Mouse (Mus musculus) activated CD4-positive, CD25-positive, alpha-beta regulatory T cell, adult 4 months (primary cell): ENCODE data around the gene Ids. TPM values are rescaled to one million over a fixed set of nuclear protein-coding genes. Genes with fewer than 3 reads are reported as not detected.
"Not testable (repeated sequence)": the region's sequence is repeated elsewhere in the genome, so short reads cannot be mapped to it uniquely, and the experiment has no call there.

Experiments
- ATAC-seq: one replicate; pipeline ENCODE4 v1.8.0; 2017
- polyA plus RNA-seq, 2 experiments: library from polyadenylated mRNA; unstranded; fragments of 100-300 nt; shearing (Covaris generic); gene quantifications; one replicate each; pipeline ENCODE4 v1.2.1; 2017

Gene Ids
- 1 to 10 TPM; 3.4 to 4.2 TPM for polyA plus RNA-seq

- ATAC-seq, result peak; percentile 95
Measured at GRCm38 (mm10) chrX:70364661-70365613, at the start of gene Ids. Gene Ids, minus strand, starts transcription at chrX:70365084.

GRCm38 (mm10) chrX:70392636-70393035, 27.8 kb upstream of the Ids start:
- not testable (repeated sequence) for ATAC-seq

- peak; percentile 26 for ATAC-seq
Measured at GRCm38 (mm10) chrX:70385962-70386351, 21.1 kb upstream of the Ids start.

- ATAC-seq, result peak; percentile 98
Measured at GRCm38 (mm10) chrX:70385276-70385961, 20.5 kb upstream of the Ids start, which contains the start of gene 1110012L19Rik. Gene 1110012L19Rik, plus strand, starts transcription at chrX:70385877.

- ATAC-seq, result no peak
Measured at GRCm38 (mm10) chrX:70384917-70385275, 20.0 kb upstream of the Ids start.

- peak; percentile 74 for ATAC-seq
Measured at GRCm38 (mm10) chrX:70374469-70375110, 9.7 kb upstream of the Ids start.

- ATAC-seq, result not testable (repeated sequence)
Measured at GRCm38 (mm10) chrX:70369758-70370157, 4.9 kb upstream of the Ids start.

- no peak for ATAC-seq
Measured at GRCm38 (mm10) chrX:70364202-70364601, 682 bp downstream of the Ids start.

GRCm38 (mm10) chrX:70363446-70363845, 1.4 kb downstream of the Ids start:
- ATAC-seq, result no peak

- ATAC-seq, result no peak
Measured at GRCm38 (mm10) chrX:70362985-70363384, 1.9 kb downstream of the Ids start.

- ATAC-seq, result no peak
Measured at GRCm38 (mm10) chrX:70330202-70330843, 34.6 kb downstream of the Ids start.

- no peak for ATAC-seq
Measured at GRCm38 (mm10) chrX:70328530-70329143, 36.2 kb downstream of the Ids start.

GRCm38 (mm10) chrX:70327656-70328055, 37.2 kb downstream of the Ids start:
- no peak for ATAC-seq

- no peak for ATAC-seq
Measured at GRCm38 (mm10) chrX:70319254-70319653, 45.6 kb downstream of the Ids start.

GRCm38 (mm10) chrX:70314949-70315641, 49.8 kb downstream of the Ids start:
- no peak for ATAC-seq

Other genes starting within 250 kb of the Ids start
- gene 1110012L19Rik, start 20.8 kb upstream of the Ids start, polyA plus RNA-seq, result 10 to 100 TPM; 35.4 to 35.5 TPM
- gene Tmem185a, start 112.1 kb upstream of the Ids start, polyA plus RNA-seq, result 10 to 100 TPM; 20.0 to 22.4 TPM